Mouse (Mus musculus) MN1 (cell line): ENCODE data around the gene Avil.
A peak's percentile ranks its signal among the peaks of the same experiment; 100 is the strongest.
"Not testable (repeated sequence)": the region's sequence is repeated elsewhere in the genome, so short reads cannot be mapped to it uniquely, and the experiment has no call there.

Experiments
- DNase-seq: peaks from one replicate; pipeline ENCODE4 v3.0.0-alpha.2; 2016; ENCODE audit warnings: low spot score

Avil gene

DNA sequence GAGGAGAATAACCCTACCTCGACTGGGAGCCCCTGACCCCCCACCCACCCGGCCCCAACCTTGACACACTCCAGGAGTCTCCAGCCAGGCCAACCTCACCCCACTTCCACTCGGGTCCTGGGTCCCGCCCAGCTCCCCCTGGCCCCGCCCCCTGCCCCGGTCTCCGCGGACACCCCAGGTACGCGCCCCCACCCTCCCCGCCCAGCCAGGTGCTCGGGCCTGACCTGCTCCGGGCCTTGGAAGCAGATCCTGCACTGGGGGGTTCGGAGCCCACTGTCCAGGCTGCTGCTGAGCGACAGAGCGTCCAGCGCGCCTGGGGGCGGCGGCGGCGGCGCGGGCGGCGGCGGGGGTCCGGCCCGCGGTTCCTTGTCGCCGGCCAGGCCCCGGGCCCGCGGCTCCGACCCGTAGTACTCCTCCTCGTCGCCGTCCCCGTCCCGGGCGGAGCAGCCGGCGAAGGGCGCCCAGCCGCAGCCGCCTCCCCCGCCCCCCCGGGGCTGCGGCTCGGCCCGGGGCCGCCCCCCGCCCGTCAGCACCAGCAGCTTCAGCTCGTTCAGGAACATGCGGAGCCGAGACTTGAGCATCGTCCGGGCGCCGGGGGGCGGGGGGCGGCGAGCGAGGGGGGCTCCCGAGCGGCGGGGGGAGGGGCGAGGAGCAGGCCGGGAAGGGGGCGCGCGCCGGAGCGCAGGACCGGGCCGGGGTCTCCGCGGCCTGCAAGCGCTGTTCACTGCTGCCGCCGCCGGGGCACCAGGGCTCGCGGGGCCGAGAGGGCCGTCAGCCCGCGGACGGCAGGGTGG, 58.9 kb downstream of the Avil start:
- peak; percentile 69 for DNase-seq

DNA sequence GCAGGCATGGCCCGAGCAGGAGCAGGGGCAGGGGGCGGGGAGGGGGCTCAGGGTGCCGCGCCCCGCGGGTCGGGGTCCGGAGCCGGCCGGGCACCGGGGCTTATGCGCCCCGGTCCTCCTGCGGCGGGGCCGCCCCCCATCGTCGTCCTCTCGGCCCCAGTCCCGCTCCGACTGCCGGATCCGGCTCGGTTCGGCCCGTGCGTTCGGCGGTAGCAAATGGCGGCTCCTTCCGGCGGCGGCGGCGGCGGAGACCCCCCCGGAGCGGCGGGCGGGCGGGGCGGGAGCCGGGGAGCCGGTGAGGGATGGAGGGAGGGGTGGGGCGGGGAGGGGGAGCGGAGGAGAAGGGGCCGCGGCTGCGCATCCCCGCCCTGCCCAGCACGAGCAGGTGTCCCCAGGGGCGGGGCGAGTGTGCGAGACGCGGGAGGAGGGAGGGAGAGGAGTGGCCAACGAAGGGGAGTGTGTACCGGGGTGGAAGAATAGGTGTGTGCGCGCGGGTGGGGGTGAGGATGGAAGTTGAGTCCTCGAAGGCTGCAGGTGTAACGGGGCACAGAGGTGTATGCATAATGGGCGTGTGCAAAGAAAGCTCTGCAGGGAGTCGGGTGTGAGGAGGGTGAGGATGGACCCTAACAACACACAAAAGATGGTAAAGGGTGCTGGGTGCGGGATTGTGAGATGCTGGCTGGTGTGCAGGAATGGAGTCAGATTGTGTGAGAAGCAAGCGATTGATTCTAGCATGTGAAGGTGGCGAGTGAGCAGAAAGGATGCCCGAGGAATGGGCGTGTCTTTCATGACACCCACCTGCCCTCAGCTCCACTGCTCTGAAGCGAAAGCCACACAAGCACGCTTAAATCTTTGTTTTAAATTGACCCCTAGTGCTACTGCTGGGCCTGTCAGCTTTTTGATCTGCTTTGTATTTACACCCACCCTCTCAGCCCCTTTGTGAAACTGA, 59.7 kb downstream of the Avil start, which contains the start of gene March9:
Gene March9, minus strand, starts transcription at position 217 of the 949 bp plus-strand sequence.
- peak; percentile 96 for DNase-seq

DNA sequence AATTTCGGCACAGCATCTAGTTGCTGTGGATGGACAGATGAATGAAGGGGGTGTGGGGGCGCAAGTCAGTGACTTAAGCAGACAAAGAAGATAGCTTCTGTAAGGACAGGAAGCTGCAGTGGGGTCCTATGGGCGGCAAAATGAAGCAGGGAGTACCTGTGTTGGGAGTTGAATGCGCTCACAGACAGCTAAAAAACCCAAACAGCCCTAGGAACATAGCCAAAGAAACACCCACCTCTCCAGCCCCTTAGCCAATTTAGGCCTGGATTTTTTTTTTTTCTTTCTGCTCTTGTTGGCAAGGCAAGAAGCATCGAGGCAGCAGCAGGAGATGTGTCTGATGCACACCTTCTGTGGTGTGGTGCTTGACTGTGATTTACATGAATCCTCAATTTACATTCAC, 60.6 kb downstream of the Avil start:
- peak; percentile 52 for DNase-seq

DNA sequence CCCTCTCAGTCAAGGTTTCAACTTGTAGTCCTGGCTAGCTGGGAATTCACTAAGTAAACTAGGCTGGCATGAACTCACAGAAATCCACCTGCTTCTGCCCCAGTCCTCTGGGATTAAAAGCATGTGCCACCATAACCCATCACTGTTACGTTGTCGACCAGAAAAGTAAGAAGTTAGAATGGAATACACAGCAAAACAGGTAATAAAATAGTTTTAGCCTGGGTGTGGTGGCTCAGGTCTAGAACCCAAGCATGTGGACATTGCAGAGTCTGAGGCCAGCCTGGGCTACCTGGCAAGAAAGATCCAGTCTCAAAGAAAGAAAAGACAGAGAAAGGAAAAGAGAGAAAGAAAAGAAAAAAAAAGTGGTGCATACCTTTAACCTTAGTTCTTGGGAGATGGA, 61.0 kb downstream of the Avil start:
- no peak for DNase-seq

DNA sequence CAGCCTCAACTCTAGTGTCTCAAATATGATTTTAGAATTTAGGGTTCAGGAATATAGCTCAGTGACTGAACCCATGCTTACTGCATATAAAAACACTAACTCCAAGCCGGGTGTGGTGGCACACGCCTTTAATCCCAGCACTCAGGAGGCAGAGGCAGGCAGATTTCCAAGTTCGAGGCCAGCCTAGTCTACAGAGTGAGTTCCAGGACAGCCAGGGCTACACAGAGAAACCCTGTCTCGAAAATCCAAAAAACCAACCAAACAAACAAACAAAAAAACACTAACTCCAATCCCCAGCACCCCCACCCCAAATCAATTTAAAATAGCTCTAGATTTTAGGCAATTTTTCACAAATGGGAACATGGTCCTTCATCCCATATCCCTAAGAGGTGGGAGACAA, 61.6 kb downstream of the Avil start:
- not testable (repeated sequence) for DNase-seq

DNA sequence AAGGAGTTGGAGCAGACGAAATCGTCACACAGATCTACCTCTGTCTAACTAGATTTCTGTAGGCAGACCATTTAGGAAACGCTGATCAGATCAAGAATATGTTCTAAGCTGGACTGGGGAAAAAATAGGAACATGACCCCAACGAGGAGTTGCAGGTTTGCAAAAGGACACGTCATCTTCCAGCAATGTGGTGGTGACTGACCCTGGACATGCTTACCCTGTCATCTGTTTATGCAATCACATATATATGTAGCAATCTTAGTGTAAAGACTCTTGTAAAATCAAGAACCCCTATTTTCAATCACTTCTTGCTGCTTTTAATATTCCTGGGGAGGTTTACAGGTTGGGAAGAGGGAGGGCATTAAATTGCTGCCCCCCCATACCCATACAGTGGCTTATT, 62.0 kb downstream of the Avil start:
- DNase-seq: peak; percentile 72

DNA sequence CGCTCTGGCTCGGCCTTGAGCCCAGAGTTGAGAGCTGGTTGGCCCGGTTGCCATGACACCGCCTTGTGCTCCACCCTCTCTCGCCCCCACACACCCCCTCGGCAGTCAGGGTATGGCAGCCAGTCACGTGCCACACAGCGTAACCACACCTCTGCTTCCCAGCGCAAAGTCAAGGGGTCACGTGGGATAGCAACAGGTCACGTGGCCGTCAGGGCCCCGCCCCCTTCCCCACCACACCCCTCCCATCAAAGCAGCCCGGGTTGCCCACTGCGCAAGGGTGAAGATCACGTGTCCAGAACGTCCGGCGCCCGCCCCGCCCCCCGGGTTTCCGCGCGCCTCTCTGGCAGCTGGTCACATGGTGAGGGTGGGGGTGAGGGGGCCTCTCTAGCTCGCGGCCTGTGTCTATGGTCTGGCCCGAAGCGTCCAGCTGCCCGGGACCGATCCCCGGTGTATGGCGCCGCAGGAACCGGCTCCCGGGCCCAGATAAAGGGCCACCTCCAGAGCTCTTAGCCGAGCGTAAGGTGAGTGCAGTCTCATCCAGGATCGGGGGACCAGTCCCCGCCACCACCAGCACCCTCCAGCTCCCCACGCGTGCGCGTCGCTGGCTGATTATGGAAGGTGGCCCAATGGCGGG, 62.8 kb downstream of the Avil start, which contains the start of gene Cdk4:
Gene Cdk4, plus strand, starts transcription at position 296 of the 634 bp plus-strand sequence.
- DNase-seq: peak; percentile 100

DNA sequence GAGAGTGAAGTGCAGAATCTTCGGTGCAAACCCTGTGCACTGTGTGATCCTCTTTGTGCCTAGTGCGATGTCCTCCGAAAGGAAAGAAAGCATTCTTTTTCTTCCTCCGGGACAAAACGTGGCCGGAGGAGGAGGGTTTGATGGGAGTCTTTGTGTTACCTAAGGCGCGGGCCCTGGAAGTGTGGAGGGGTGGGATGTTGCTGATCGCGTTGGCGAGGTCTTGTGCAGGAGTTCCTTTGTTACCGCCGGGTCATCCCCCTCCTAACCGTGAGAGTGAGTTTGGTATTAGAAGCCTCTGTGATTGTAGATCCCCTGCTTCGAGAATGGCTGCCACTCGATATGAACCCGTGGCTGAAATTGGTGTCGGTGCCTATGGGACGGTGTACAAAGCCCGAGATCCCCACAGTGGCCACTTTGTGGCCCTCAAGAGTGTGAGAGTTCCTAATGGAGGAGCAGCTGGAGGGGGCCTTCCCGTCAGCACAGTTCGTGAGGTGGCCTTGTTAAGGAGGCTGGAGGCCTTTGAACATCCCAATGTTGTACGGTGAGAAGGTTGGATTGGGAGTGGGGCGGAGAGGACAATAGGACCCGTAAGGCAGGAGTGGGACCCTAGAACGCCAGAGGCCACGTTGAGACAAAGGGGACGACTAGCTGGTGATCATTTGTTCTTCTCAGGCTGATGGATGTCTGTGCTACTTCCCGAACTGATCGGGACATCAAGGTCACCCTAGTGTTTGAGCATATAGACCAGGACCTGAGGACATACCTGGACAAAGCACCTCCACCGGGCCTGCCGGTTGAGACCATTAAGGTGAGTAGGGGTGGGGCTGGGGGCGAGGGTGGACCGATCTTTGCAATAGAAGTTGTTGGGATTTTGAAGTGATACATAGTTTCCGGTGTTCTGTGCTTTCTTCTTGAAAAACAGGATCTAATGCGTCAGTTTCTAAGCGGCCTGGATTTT, 63.7 kb downstream of the Avil start:
- DNase-seq: peak; percentile 71

DNA sequence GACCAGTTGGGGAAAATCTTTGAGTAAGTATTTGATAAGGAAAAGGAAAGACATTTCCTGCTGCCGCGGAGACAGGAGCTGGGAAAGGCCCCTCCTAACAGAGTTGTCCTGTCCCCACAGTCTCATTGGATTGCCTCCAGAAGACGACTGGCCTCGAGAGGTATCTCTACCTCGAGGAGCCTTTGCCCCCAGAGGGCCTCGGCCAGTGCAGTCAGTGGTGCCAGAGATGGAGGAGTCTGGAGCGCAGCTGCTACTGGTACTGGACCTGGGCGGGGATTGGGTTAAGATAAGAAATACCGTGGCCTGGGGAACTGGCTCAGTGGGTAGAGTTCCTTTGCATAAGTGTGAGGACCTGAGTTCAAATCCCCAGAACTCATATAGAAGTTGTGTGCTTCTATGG, 65.5 kb downstream of the Avil start:
- DNase-seq: peak; percentile 45

DNA sequence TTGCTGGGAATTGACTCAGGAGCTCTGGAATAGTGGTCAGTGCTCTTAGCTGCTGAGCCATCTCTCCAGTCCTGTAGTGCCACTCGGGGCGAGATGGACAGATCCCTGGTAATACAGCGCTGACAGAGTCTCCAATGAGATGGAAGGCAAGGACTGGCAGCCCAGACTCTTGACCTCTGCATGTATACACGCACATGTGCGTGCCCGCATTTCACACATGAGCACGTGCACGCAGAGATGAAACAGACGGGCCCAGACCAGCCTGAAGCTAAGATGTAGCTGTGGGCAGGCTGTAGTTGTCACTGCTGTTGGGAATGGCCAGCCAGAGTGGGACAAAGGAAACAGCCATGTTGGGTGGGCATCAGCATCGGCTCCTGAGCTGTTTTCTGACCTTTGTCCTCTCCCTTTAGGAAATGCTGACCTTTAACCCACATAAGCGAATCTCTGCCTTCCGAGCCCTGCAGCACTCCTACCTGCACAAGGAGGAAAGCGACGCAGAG, 66.1 kb downstream of the Avil start:
- DNase-seq: no peak

DNA sequence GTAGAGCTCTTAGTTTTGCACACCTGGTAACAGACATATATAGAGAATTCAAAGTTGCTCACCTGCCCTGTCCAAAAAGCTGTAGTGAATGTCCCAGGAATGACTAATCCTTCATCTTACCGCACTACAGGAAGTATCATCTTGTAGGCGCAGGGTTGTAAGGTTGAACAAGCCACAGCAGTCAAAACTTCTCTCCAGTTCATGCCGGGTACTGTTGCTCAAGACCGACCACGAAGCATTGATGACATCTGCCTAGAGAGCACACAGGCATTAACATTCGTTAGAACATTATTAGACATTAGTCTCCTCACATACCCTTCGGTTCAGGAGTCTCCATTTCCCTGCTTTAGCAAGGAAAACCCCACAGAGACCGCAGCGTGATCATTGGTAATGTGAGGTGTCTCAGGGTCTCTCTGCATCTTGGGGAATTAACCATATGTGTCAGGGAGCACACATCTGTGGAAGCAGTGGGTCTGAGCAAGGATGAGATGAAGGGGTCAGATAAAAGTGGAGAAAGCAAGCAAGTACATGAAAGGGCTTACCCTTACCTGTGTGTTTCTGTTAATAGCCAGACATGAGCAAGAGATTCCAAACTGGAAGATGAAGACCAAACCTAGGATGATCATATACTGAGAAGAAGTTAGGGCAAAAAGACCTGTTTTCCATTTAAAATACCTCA, 68.0 kb downstream of the Avil start:
- DNase-seq: no peak

DNA sequence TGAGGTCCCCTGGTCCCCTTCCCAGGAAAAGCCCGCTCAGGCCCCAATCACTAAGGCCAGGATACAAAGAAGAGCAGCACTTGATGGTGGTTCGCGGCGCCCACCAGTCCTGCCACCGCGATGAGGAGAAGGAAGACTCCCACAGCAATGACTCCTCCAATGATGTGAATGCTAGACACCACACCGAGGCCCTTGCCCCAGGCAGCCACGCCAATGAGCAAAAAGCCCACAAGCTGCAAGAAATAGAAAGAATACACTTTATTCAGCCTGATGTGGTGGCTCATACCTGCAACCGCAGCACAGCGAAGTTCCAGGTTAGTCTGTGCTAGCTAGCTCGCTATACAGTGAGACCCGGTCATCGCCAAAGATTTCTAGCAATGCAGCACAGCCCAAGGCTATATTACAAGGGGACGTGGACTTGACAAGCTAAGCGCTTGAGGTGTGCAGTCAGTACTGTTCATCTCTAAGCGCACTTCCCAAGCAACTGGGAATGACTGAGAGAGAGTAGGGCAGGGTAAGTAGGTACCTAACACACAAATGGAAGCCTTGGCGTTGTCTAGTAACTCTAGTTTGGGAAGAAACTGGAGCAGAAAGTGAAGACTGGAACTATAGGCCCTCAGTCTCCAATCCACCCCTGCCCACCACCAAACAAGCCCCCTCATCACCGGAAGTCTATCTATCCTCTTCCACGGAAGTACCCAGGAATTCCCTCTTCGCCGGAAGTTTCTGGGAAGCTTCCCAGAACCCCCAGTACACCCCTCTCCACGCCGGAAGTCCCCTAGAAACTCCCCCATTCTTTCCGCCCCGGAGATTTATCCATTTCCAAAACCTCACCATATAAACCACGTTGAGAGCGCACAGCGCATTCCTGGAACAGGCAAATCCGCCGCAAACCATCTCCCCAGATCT, 69.0 kb downstream of the Avil start:
- DNase-seq: peak; percentile 72
